Mouse (Mus musculus): ENCODE measurements around the gene Cox6b2. TPM values are rescaled to one million over a fixed set of nuclear protein-coding genes. Genes with fewer than 3 reads are reported as not detected.
A peak's percentile ranks its signal among the peaks of the same experiment; 100 is the strongest.

Cox6b2 gene
- polyA plus RNA-seq, 1 experiment, result 319 TPM

- Histone ChIP-seq H3K27me3 (ENCODE audit: control insufficient read depth, insufficient read depth, low read length, poor library complexity, severe bottlenecking) (no peaks in the 10 kb centered on the region), H3K9me3 (replicated peaks; ENCODE audit: control insufficient read depth, insufficient read depth, low read length, poor library complexity, severe bottlenecking) (no peaks in the 10 kb centered on the region), H3K36me3 (ENCODE audit: control insufficient read depth, insufficient read depth, low read length, poor library complexity, severe bottlenecking) (no peaks in the 10 kb centered on the region), H3K27ac (ENCODE audit: insufficient read depth, low read length) (no peak within 1 kb of the TSS), H3K9ac (ENCODE audit: low read depth, poor library complexity, severe bottlenecking) (no peak within 1 kb of the TSS), H3K4me1 (ENCODE audit: control insufficient read depth, insufficient read depth, low read length) (no peaks in the 10 kb centered on the region), H3K4me3 (ENCODE audit: low read depth, low read length) (peak within 1 kb of the TSS; percentile 11; the same call in 1 of the 2 replicates)
- TF ChIP-seq POLR2A (IDR thresholded peaks at IDR 0.05; ENCODE audit: insufficient read depth, low read length) (no peak), EP300 (IDR thresholded peaks at IDR 0.05; ENCODE audit: insufficient read depth, low read depth, low read length) (no peak), CTCF (IDR thresholded peaks at IDR 0.05; ENCODE audit: low read depth, low read length) (no peak)
These were observed 18.3 kb upstream of the Cox6b2 start, which contains the start of gene Fam71e2 for GRCm38 (mm10) chr7:4771202-4771601. Fam71e2 (minus strand) TSS chr7:4771302.

- TF ChIP-seq EP300 (IDR thresholded peaks at IDR 0.05; ENCODE audit: insufficient read depth, low read depth, low read length) (no peak), CTCF (IDR thresholded peaks at IDR 0.05; ENCODE audit: low read depth, low read length) (no peak), POLR2A (IDR thresholded peaks at IDR 0.05; ENCODE audit: insufficient read depth, low read length) (no peak)
- Histone ChIP-seq H3K27ac (ENCODE audit: insufficient read depth, low read length) (peak overlapping the region; percentile 5; the same call in 1 of the 2 replicates), H3K4me3 (ENCODE audit: low read depth, low read length) (no peak overlapping the region), H3K9me3 (replicated peaks; ENCODE audit: control insufficient read depth, insufficient read depth, low read length, poor library complexity, severe bottlenecking) (no peaks in the 10 kb centered on the region), H3K4me1 (ENCODE audit: control insufficient read depth, insufficient read depth, low read length) (no peaks in the 10 kb centered on the region), H3K27me3 (ENCODE audit: control insufficient read depth, insufficient read depth, low read length, poor library complexity, severe bottlenecking) (no peaks in the 10 kb centered on the region), H3K9ac (ENCODE audit: low read depth, poor library complexity, severe bottlenecking) (no peak overlapping the region), H3K36me3 (ENCODE audit: control insufficient read depth, insufficient read depth, low read length, poor library complexity, severe bottlenecking) (no peaks in the 10 kb centered on the region)
These were observed 12.2 kb upstream of the Cox6b2 start for GRCm38 (mm10) chr7:4764946-4765710.

- no peaks in the 10 kb centered on the region for H3K4me1 ChIP-seq (ENCODE audit: control insufficient read depth, insufficient read depth, low read length)
- no peak overlapping the region for H3K9ac ChIP-seq (ENCODE audit: low read depth, poor library complexity, severe bottlenecking)
- no peaks in the 10 kb centered on the region for H3K9me3 ChIP-seq (replicated peaks; ENCODE audit: control insufficient read depth, insufficient read depth, low read length, poor library complexity, severe bottlenecking)
- TF ChIP-seq EP300 (IDR thresholded peaks at IDR 0.05; ENCODE audit: insufficient read depth, low read depth, low read length) (no peak), POLR2A (IDR thresholded peaks at IDR 0.05; ENCODE audit: insufficient read depth, low read length) (no peak), CTCF (IDR thresholded peaks at IDR 0.05; ENCODE audit: low read depth, low read length) (no peak)
- no peaks in the 10 kb centered on the region for H3K27me3 ChIP-seq (ENCODE audit: control insufficient read depth, insufficient read depth, low read length, poor library complexity, severe bottlenecking)
- no peak overlapping the region for H3K4me3 ChIP-seq (ENCODE audit: low read depth, low read length)
- no peak overlapping the region for H3K27ac ChIP-seq (ENCODE audit: insufficient read depth, low read length)
- H3K36me3 ChIP-seq (ENCODE audit: control insufficient read depth, insufficient read depth, low read length, poor library complexity, severe bottlenecking), result no peaks in the 10 kb centered on the region
These were observed 6.8 kb upstream of the Cox6b2 start for GRCm38 (mm10) chr7:4759670-4760069.

GRCm38 (mm10) chr7:4751971-4752820 lies 698 bp downstream of the Cox6b2 start:
- H3K9me3 ChIP-seq (replicated peaks; ENCODE audit: control insufficient read depth, insufficient read depth, low read length, poor library complexity, severe bottlenecking), result no peaks in the 10 kb centered on the region
- no peak for TF ChIP-seq CTCF (IDR thresholded peaks at IDR 0.05; ENCODE audit: low read depth, low read length)
- peak; percentile 89 for TF ChIP-seq POLR2A (IDR thresholded peaks at IDR 0.05; ENCODE audit: insufficient read depth, low read length)
- peak; percentile 78 for TF ChIP-seq EP300 (IDR thresholded peaks at IDR 0.05; ENCODE audit: insufficient read depth, low read depth, low read length)
- H3K9ac ChIP-seq (ENCODE audit: low read depth, poor library complexity, severe bottlenecking), result peak overlapping the region; percentile 89
- peak overlapping the region; percentile 92 for H3K27ac ChIP-seq (ENCODE audit: insufficient read depth, low read length)
- no peaks in the 10 kb centered on the region for H3K4me1 ChIP-seq (ENCODE audit: control insufficient read depth, insufficient read depth, low read length)
- peak overlapping the region; percentile 89 for H3K4me3 ChIP-seq (ENCODE audit: low read depth, low read length)
- no peaks in the 10 kb centered on the region for H3K27me3 ChIP-seq (ENCODE audit: control insufficient read depth, insufficient read depth, low read length, poor library complexity, severe bottlenecking)
- peaks cover 16% of the 10 kb centered on the region for H3K36me3 ChIP-seq (ENCODE audit: control insufficient read depth, insufficient read depth, low read length, poor library complexity, severe bottlenecking)

- Histone ChIP-seq H3K9me3 (replicated peaks; ENCODE audit: control insufficient read depth, insufficient read depth, low read length, poor library complexity, severe bottlenecking) (no peaks in the 10 kb centered on the region), H3K9ac (ENCODE audit: low read depth, poor library complexity, severe bottlenecking) (no peak overlapping the region), H3K27me3 (ENCODE audit: control insufficient read depth, insufficient read depth, low read length, poor library complexity, severe bottlenecking) (no peaks in the 10 kb centered on the region), H3K4me3 (ENCODE audit: low read depth, low read length) (no peak overlapping the region), H3K36me3 (ENCODE audit: control insufficient read depth, insufficient read depth, low read length, poor library complexity, severe bottlenecking) (peaks cover 20% of the 10 kb centered on the region), H3K4me1 (ENCODE audit: control insufficient read depth, insufficient read depth, low read length) (no peaks in the 10 kb centered on the region), H3K27ac (ENCODE audit: insufficient read depth, low read length) (no peak overlapping the region)
- TF ChIP-seq CTCF (IDR thresholded peaks at IDR 0.05; ENCODE audit: low read depth, low read length) (no peak), POLR2A (IDR thresholded peaks at IDR 0.05; ENCODE audit: insufficient read depth, low read length) (no peak), EP300 (IDR thresholded peaks at IDR 0.05; ENCODE audit: insufficient read depth, low read depth, low read length) (no peak)
These were observed 3.7 kb downstream of the Cox6b2 start for GRCm38 (mm10) chr7:4749169-4749568.

Data from ES-Bruce4 (cell line).